Mouse (Mus musculus): ENCODE data around the gene Rfc5. TPM values are rescaled to one million over a fixed set of nuclear protein-coding genes. Genes with fewer than 3 reads are reported as not detected.

The Rfc5 gene
- polyA plus RNA-seq, 1 experiment from 2014 or later, result 64.3 TPM

- H3K4me3 ChIP-seq, result peak overlapping the region; percentile 99
- H3K9me3 ChIP-seq, result no peaks in the 10 kb centered on the region
- ATAC-seq (ENCODE audit: extremely low read depth, insufficient number of reproducible peaks, low FRiP score, low TSS enrichment), result no peak
- peak overlapping the region; percentile 99 for H3K9ac ChIP-seq
- H3K4me2 ChIP-seq, result peak overlapping the region; percentile 91
- peaks cover 5% of the 10 kb centered on the region for H3K36me3 ChIP-seq
- H3K27ac ChIP-seq (replicated peaks), result no peak overlapping the region
- 41% methylated on average over 11 of the region's 11 CpGs for WGBS
- H3K4me1 ChIP-seq, result peaks cover 76% of the 10 kb centered on the region
- H3K27me3 ChIP-seq (replicated peaks), result no peaks in the 10 kb centered on the region
These were observed 30.1 kb downstream of the Rfc5 start for GRCm38 (mm10) chr5:117358725-117359124.

GRCm38 (mm10) chr5:117358248-117358630 lies 30.6 kb downstream of the Rfc5 start:
- Histone ChIP-seq H3K4me1 (peaks cover 71% of the 10 kb centered on the region), H3K9ac (peak overlapping the region; percentile 99), H3K27ac (replicated peaks) (peak overlapping the region; percentile 98), H3K4me3 (peak overlapping the region; percentile 99), H3K9me3 (no peaks in the 10 kb centered on the region), H3K36me3 (no peaks in the 10 kb centered on the region), H3K27me3 (replicated peaks) (no peaks in the 10 kb centered on the region), H3K4me2 (peak overlapping the region; percentile 91)
- WGBS, result 10% methylated on average over 6 of the region's 6 CpGs
- no peak for ATAC-seq (ENCODE audit: extremely low read depth, insufficient number of reproducible peaks, low FRiP score, low TSS enrichment)

GRCm38 (mm10) chr5:117357478-117358247 lies 31.2 kb downstream of the Rfc5 start:
- peak overlapping the region; percentile 98 for H3K27ac ChIP-seq (replicated peaks)
- peaks cover 66% of the 10 kb centered on the region for H3K4me1 ChIP-seq
- under 1% methylated on average over 49 of the region's 49 CpGs for WGBS
- no peaks in the 10 kb centered on the region for H3K27me3 ChIP-seq (replicated peaks)
- H3K9me3 ChIP-seq, result no peaks in the 10 kb centered on the region
- H3K4me3 ChIP-seq, result peak overlapping the region; percentile 99
- ATAC-seq (ENCODE audit: extremely low read depth, insufficient number of reproducible peaks, low FRiP score, low TSS enrichment), result peak; percentile 48; the same call in 1 of the 2 replicates
- H3K9ac ChIP-seq, result peak overlapping the region; percentile 99
- peaks cover 4% of the 10 kb centered on the region; the same call in 1 of the 2 replicates for H3K36me3 ChIP-seq
- peak overlapping the region; percentile 91 for H3K4me2 ChIP-seq

GRCm38 (mm10) chr5:117357129-117357477 lies 31.7 kb downstream of the Rfc5 start, which contains the start of gene Wsb2:
Gene Wsb2, plus strand, starts transcription at chr5:117357304.
- WGBS, result under 1% methylated on average over 35 of the region's 54 CpGs

GRCm38 (mm10) chr5:117356365-117357128 lies 32.3 kb downstream of the Rfc5 start:
- Histone ChIP-seq H3K27ac (replicated peaks) (peak overlapping the region; percentile 98), H3K36me3 (peaks cover 15% of the 10 kb centered on the region; the same call in 1 of the 2 replicates), H3K4me2 (peak overlapping the region; percentile 91), H3K27me3 (replicated peaks) (no peaks in the 10 kb centered on the region), H3K9ac (peak overlapping the region; percentile 99), H3K4me3 (peak overlapping the region; percentile 99), H3K9me3 (no peaks in the 10 kb centered on the region), H3K4me1 (peaks cover 55% of the 10 kb centered on the region)
- WGBS, result under 1% methylated on average over 22 of the region's 24 CpGs
- ATAC-seq (ENCODE audit: extremely low read depth, insufficient number of reproducible peaks, low FRiP score, low TSS enrichment), result peak; percentile 23; the same call in 1 of the 2 replicates

More at GRCm38 (mm10) chr5:117357129-117357477, 31.7 kb downstream of the Rfc5 start, which contains the start of gene Wsb2:
- Histone ChIP-seq H3K4me2 (peak within 1 kb of the TSS; percentile 91), H3K36me3 (peaks cover 10% of the 10 kb centered on the region; the same call in 1 of the 2 replicates), H3K9me3 (no peaks in the 10 kb centered on the region), H3K9ac (peak within 1 kb of the TSS; percentile 99), H3K27me3 (replicated peaks) (no peaks in the 10 kb centered on the region), H3K4me3 (peak within 1 kb of the TSS; percentile 99), H3K4me1 (peaks cover 61% of the 10 kb centered on the region), H3K27ac (replicated peaks) (peak within 1 kb of the TSS; percentile 98)
- ATAC-seq (ENCODE audit: extremely low read depth, insufficient number of reproducible peaks, low FRiP score, low TSS enrichment), result peak; percentile 71

- Histone ChIP-seq H3K4me1 (peaks cover 47% of the 10 kb centered on the region), H3K4me2 (peak overlapping the region; percentile 91), H3K27me3 (replicated peaks) (no peaks in the 10 kb centered on the region), H3K4me3 (peak overlapping the region; percentile 99), H3K27ac (replicated peaks) (peak overlapping the region; percentile 98), H3K9ac (peak overlapping the region; percentile 99), H3K36me3 (peaks cover 19% of the 10 kb centered on the region; the same call in 1 of the 2 replicates), H3K9me3 (no peaks in the 10 kb centered on the region)
- ATAC-seq (ENCODE audit: extremely low read depth, insufficient number of reproducible peaks, low FRiP score, low TSS enrichment), result no peak
- 39% methylated on average over 14 of the region's 14 CpGs for WGBS
These were observed 33.1 kb downstream of the Rfc5 start for GRCm38 (mm10) chr5:117355648-117356303.

- Histone ChIP-seq H3K4me2 (no peak overlapping the region), H3K27ac (replicated peaks) (no peak overlapping the region), H3K4me1 (peaks cover 31% of the 10 kb centered on the region), H3K4me3 (no peak overlapping the region), H3K9ac (no peak overlapping the region), H3K27me3 (replicated peaks) (no peaks in the 10 kb centered on the region), H3K36me3 (peaks cover 32% of the 10 kb centered on the region), H3K9me3 (no peaks in the 10 kb centered on the region)
- ATAC-seq (ENCODE audit: extremely low read depth, insufficient number of reproducible peaks, low FRiP score, low TSS enrichment), result no peak
- 64% methylated on average over 8 of the region's 8 CpGs for WGBS
These were observed 34.7 kb downstream of the Rfc5 start for GRCm38 (mm10) chr5:117354121-117354520.

GRCm38 (mm10) chr5:117348279-117348678 lies 40.6 kb downstream of the Rfc5 start:
- no peak overlapping the region for H3K27ac ChIP-seq (replicated peaks)
- H3K4me1 ChIP-seq, result no peaks in the 10 kb centered on the region
- H3K9ac ChIP-seq, result no peak overlapping the region
- ATAC-seq (ENCODE audit: extremely low read depth, insufficient number of reproducible peaks, low FRiP score, low TSS enrichment), result peak; percentile 78; the same call in 1 of the 2 replicates
- H3K27me3 ChIP-seq (replicated peaks), result no peaks in the 10 kb centered on the region
- H3K4me2 ChIP-seq, result peak overlapping the region; percentile 25; the same call in 1 of the 2 replicates
- 29% methylated on average over 19 of the region's 19 CpGs for WGBS
- H3K9me3 ChIP-seq, result 0 out of 2 replicates have a peak, but pooled peaks cover 4% of the 10 kb centered on the region
- H3K36me3 ChIP-seq, result peaks cover 68% of the 10 kb centered on the region
- no peak overlapping the region for H3K4me3 ChIP-seq

- no peak overlapping the region for H3K4me3 ChIP-seq
- no peaks in the 10 kb centered on the region for H3K27me3 ChIP-seq (replicated peaks)
- no peak overlapping the region for H3K4me2 ChIP-seq
- WGBS, result 96% methylated on average over 2 of the region's 2 CpGs
- no peak overlapping the region for H3K9ac ChIP-seq
- 0 out of 2 replicates have a peak, but pooled peaks cover 4% of the 10 kb centered on the region for H3K9me3 ChIP-seq
- ATAC-seq (ENCODE audit: extremely low read depth, insufficient number of reproducible peaks, low FRiP score, low TSS enrichment), result no peak
- H3K4me1 ChIP-seq, result no peaks in the 10 kb centered on the region
- no peak overlapping the region for H3K27ac ChIP-seq (replicated peaks)
- H3K36me3 ChIP-seq, result peaks cover 68% of the 10 kb centered on the region
These were observed 41.0 kb downstream of the Rfc5 start for GRCm38 (mm10) chr5:117347838-117348237.

- whole genome bisulfite sequencing, result 66% methylated on average over 5 of the region's 5 CpGs
- no peaks in the 10 kb centered on the region for H3K4me1 ChIP-seq
These were observed 41.8 kb downstream of the Rfc5 start for GRCm38 (mm10) chr5:117347011-117347410.

GRCm38 (mm10) chr5:117346281-117346680 lies 42.6 kb downstream of the Rfc5 start:
- no peak overlapping the region for H3K4me3 ChIP-seq
- no peak overlapping the region for H3K4me2 ChIP-seq
- 0 out of 2 replicates have a peak, but pooled peaks cover 4% of the 10 kb centered on the region for H3K9me3 ChIP-seq
- H3K4me1 ChIP-seq, result no peaks in the 10 kb centered on the region
- H3K36me3 ChIP-seq, result peaks cover 61% of the 10 kb centered on the region
- WGBS, result 57% methylated on average over 3 of the region's 3 CpGs
- H3K9ac ChIP-seq, result no peak overlapping the region
- no peak for ATAC-seq (ENCODE audit: extremely low read depth, insufficient number of reproducible peaks, low FRiP score, low TSS enrichment)
- no peaks in the 10 kb centered on the region for H3K27me3 ChIP-seq (replicated peaks)
- H3K27ac ChIP-seq (replicated peaks), result no peak overlapping the region

More at GRCm38 (mm10) chr5:117347011-117347410, 41.8 kb downstream of the Rfc5 start:
- 0 out of 2 replicates have a peak, but pooled peaks cover 4% of the 10 kb centered on the region for H3K9me3 ChIP-seq
- no peaks in the 10 kb centered on the region for H3K27me3 ChIP-seq (replicated peaks)
- no peak for ATAC-seq (ENCODE audit: extremely low read depth, insufficient number of reproducible peaks, low FRiP score, low TSS enrichment)
- H3K4me2 ChIP-seq, result no peak overlapping the region
- no peak overlapping the region for H3K9ac ChIP-seq
- H3K4me3 ChIP-seq, result no peak overlapping the region
- H3K27ac ChIP-seq (replicated peaks), result no peak overlapping the region
- H3K36me3 ChIP-seq, result peaks cover 60% of the 10 kb centered on the region
